In genomic region chr8:79121614-79122013, GRCm38 (mm10) we compare ENCODE assay signal across 15 mouse cellular contexts.
"Had no signal": no experiment of that assay in that cellular context is flagged by ENCODE, and none has a peak within 500 bp of the region (broad histone marks: within the 10 kb centered on the region; RNA-seq: fewer than 3 reads in every experiment).

No protein-coding gene starts in this region.

- H3K4me2 ChIP-seq: neural tube, embryonic 13.5 days; neural tube, embryonic 15.5 days; stomach, embryonic 15.5 days had no signal

- DNase-seq: retina, postnatal 1 day; right cerebral cortex, adult 18-20 months; right cerebral cortex, postnatal 14 days; right cerebral cortex, postnatal 25 days; right cerebral cortex, postnatal 4 days; spleen, adult 18-20 months; thymus, adult 18-20 months; thymus, adult 2 months; thymus, postnatal 14 days; thymus, postnatal 25 days; thymus, postnatal 36 days; thymus, postnatal 4 days had no signal

- H3K9me3 ChIP-seq: neural tube, embryonic 13.5 days; neural tube, embryonic 15.5 days; stomach, embryonic 15.5 days had no signal

- H3K9ac ChIP-seq: neural tube, embryonic 13.5 days; neural tube, embryonic 15.5 days; stomach, embryonic 15.5 days had no signal

- H3K4me1 ChIP-seq: stomach, embryonic 15.5 days had no signal

- H3K27me3 ChIP-seq: neural tube, embryonic 13.5 days; neural tube, embryonic 15.5 days; stomach, embryonic 15.5 days had no signal

- H3K4me3 ChIP-seq: neural tube, embryonic 13.5 days; neural tube, embryonic 15.5 days; stomach, embryonic 15.5 days had no signal

- H3K27ac ChIP-seq: neural tube, embryonic 13.5 days; neural tube, embryonic 15.5 days; stomach, embryonic 15.5 days had no signal
